Mouse (Mus musculus) liver, embryonic 11.5 days (tissue): ENCODE results near the gene Hsf4. TPM values are rescaled to one million over a fixed set of nuclear protein-coding genes. Genes with fewer than 3 reads are reported as not detected.
A peak's percentile ranks its signal among the peaks of the same experiment; 100 is the strongest.
"Not testable (repeated sequence)": the region's sequence is repeated elsewhere in the genome, so short reads cannot be mapped to it uniquely, and the experiment has no call there.

Experiments
- ATAC-seq: fragments of 200-750 bp; cut with Nextera tagmentation; replicated peaks from 2 replicates; pipeline ENCODE4 v1.8.0; 2017; ENCODE audit warnings: moderate number of reproducible peaks, mild to moderate bottlenecking, moderate TSS enrichment, moderate library complexity; ENCODE audit not compliant: low FRiP score
- DNase-seq: peaks from one replicate; pipeline ENCODE4 v3.0.0-alpha.2; 2017; ENCODE audit warnings: low spot score
- H3K27ac ChIP-seq: fragments of 300-500 bp; sonication (generic); 2 replicates; pipeline ENCODE4 v1.5.1; 2014; ENCODE audit warnings: mild to moderate bottlenecking, low read depth, low read length, control low read depth
- H3K27me3 ChIP-seq: fragments of 300-500 bp; sonication (generic); replicated peaks from 2 replicates; pipeline ENCODE4 v1.6.1; 2014; ENCODE audit warnings: low read length, mixed read lengths; ENCODE audit not compliant: control insufficient read depth, insufficient read depth
- H3K36me3 ChIP-seq: fragments of 300-500 bp; sonication (generic); 2 replicates; pipeline ENCODE4 v1.6.1; 2014; ENCODE audit warnings: mild to moderate bottlenecking, low read length, moderate library complexity, mixed read lengths; ENCODE audit not compliant: control insufficient read depth, insufficient read depth
- H3K4me1 ChIP-seq: fragments of 300-500 bp; sonication (generic); replicated peaks from 2 replicates; pipeline ENCODE4 v1.6.1; 2014; ENCODE audit warnings: low read length, mixed read lengths; ENCODE audit not compliant: control insufficient read depth, insufficient read depth
- H3K4me2 ChIP-seq: fragments of 300-500 bp; sonication (generic); 2 replicates; pipeline ENCODE4 v1.6.1; 2014; ENCODE audit warnings: mild to moderate bottlenecking, control low read depth, moderate library complexity
- H3K4me3 ChIP-seq: fragments of 300-500 bp; sonication (generic); 2 replicates; pipeline ENCODE4 v1.5.1; 2014; ENCODE audit warnings: low read depth, low read length, control low read depth
- H3K9ac ChIP-seq: fragments of 300-500 bp; sonication (generic); 2 replicates; pipeline ENCODE4 v1.6.1; 2014; ENCODE audit warnings: low read depth, low read length, control low read depth
- H3K9me3 ChIP-seq: fragments of 300-500 bp; sonication (generic); 2 replicates; pipeline ENCODE4 v1.6.1; 2016; ENCODE audit warnings: low read length, inconsistent platforms, mixed read lengths; ENCODE audit not compliant: control insufficient read depth
- WGBS: fragments of 180-500 bp; shearing (Covaris S2); extraction: QIAGEN DNeasy Blood & Tissue Kit; methylation state at CpG from one replicate; pipeline ENCODE4 v1.1.7; 2014; 5-methylcytosine and 5-hydroxymethylcytosine counted together
- polyA plus RNA-seq: library from polyadenylated mRNA; unstranded; fragments of >200 nt; fragmentation: Nextera tagmentation; extraction: Ambion mirVana; gene quantifications from 2 replicates; pipeline ENCODE4 v1.2.1, GENCODE M21; 2014

The Hsf4 gene
- polyA plus RNA-seq, 1 experiment from 2014 or later: not detected

GRCm38 (mm10) chr8:105285514-105285913 lies 15.9 kb downstream of the Hsf4 start:
- Histone ChIP-seq H3K27ac (no peak overlapping the region), H3K36me3 (no peaks in the 10 kb centered on the region), H3K9me3 (no peaks in the 10 kb centered on the region), H3K27me3 (peaks cover 35% of the 10 kb centered on the region), H3K4me3 (no peak overlapping the region), H3K4me1 (peaks cover 23% of the 10 kb centered on the region), H3K4me2 (no peak overlapping the region), H3K9ac (no peak overlapping the region)
- no peak for ATAC-seq
- 42% methylated on average over 12 of the region's 12 CpGs for WGBS
- DNase-seq: no peak

GRCm38 (mm10) chr8:105286907-105287306 lies 17.3 kb downstream of the Hsf4 start:
- ATAC-seq: no peak
- H3K4me1 ChIP-seq: peaks cover 26% of the 10 kb centered on the region
- H3K9ac ChIP-seq: no peak overlapping the region
- no peak overlapping the region for H3K4me3 ChIP-seq
- H3K27ac ChIP-seq: no peak overlapping the region
- H3K27me3 ChIP-seq: peaks cover 35% of the 10 kb centered on the region
- WGBS: 85% methylated on average over 4 of the region's 4 CpGs
- no peaks in the 10 kb centered on the region for H3K9me3 ChIP-seq
- no peak for DNase-seq
- no peak overlapping the region for H3K4me2 ChIP-seq
- H3K36me3 ChIP-seq: no peaks in the 10 kb centered on the region

GRCm38 (mm10) chr8:105288231-105288630 lies 18.6 kb downstream of the Hsf4 start:
- ATAC-seq (no peak), DNase-seq (no peak)
- Histone ChIP-seq H3K9me3 (no peaks in the 10 kb centered on the region), H3K9ac (no peak overlapping the region), H3K27me3 (peaks cover 25% of the 10 kb centered on the region), H3K4me3 (no peak overlapping the region), H3K36me3 (no peaks in the 10 kb centered on the region), H3K27ac (no peak overlapping the region), H3K4me1 (peaks cover 20% of the 10 kb centered on the region), H3K4me2 (no peak overlapping the region)
- 87% methylated on average over 5 of the region's 5 CpGs for WGBS

GRCm38 (mm10) chr8:105288958-105289732 lies 19.5 kb downstream of the Hsf4 start:
- Histone ChIP-seq H3K4me2 (peak overlapping the region; percentile 91), H3K36me3 (peaks cover 2% of the 10 kb centered on the region; the same call in 1 of the 2 replicates), H3K27me3 (peaks cover 25% of the 10 kb centered on the region), H3K9me3 (no peaks in the 10 kb centered on the region), H3K4me3 (peak overlapping the region; percentile 52), H3K9ac (peak overlapping the region; percentile 60), H3K4me1 (peaks cover 20% of the 10 kb centered on the region), H3K27ac (peak overlapping the region; percentile 44)
- ATAC-seq: peak; percentile 89
- under 1% methylated on average over 53 of the region's 53 CpGs for WGBS
- DNase-seq: peak; percentile 94

- peak; percentile 24; the same call in 1 of the 2 replicates for ATAC-seq
- DNase-seq: peak; percentile 54
- Histone ChIP-seq H3K27ac (peak within 1 kb of the TSS; percentile 44), H3K4me3 (peak within 1 kb of the TSS; percentile 52), H3K36me3 (peaks cover 2% of the 10 kb centered on the region; the same call in 1 of the 2 replicates), H3K4me1 (peaks cover 20% of the 10 kb centered on the region), H3K9me3 (no peaks in the 10 kb centered on the region), H3K4me2 (peak within 1 kb of the TSS; percentile 91), H3K9ac (peak within 1 kb of the TSS; percentile 60), H3K27me3 (peaks cover 20% of the 10 kb centered on the region)
- 5% methylated on average over 43 of the region's 43 CpGs for WGBS
These were observed 20.3 kb downstream of the Hsf4 start, which contains the start of gene 4931428F04Rik for GRCm38 (mm10) chr8:105289805-105290460. Gene 4931428F04Rik, minus strand, starts transcription at chr8:105289864.

- Histone ChIP-seq H3K36me3 (peaks cover 2% of the 10 kb centered on the region; the same call in 1 of the 2 replicates), H3K9ac (no peak overlapping the region), H3K4me3 (peak overlapping the region; percentile 52), H3K4me2 (peak overlapping the region; percentile 91), H3K4me1 (peaks cover 20% of the 10 kb centered on the region), H3K27ac (no peak overlapping the region), H3K9me3 (no peaks in the 10 kb centered on the region), H3K27me3 (peaks cover 14% of the 10 kb centered on the region)
- peak; percentile 85 for DNase-seq
- ATAC-seq: 0 out of 2 replicates have a peak, but pooled peaks have one; percentile 13
- 16% methylated on average over 31 of the region's 31 CpGs for WGBS
These were observed 21.1 kb downstream of the Hsf4 start for GRCm38 (mm10) chr8:105290554-105291314.

GRCm38 (mm10) chr8:105291364-105291763 lies 21.8 kb downstream of the Hsf4 start:
- not testable (repeated sequence) for H3K4me3 ChIP-seq, DNase-seq, H3K27ac ChIP-seq, ATAC-seq, H3K9ac ChIP-seq, H3K9me3 ChIP-seq, H3K4me2 ChIP-seq, H3K36me3 ChIP-seq
- Histone ChIP-seq H3K4me1 (peaks cover 24% of the 10 kb centered on the region), H3K27me3 (peaks cover 13% of the 10 kb centered on the region)
- 80% methylated on average over 8 of the region's 8 CpGs for WGBS

- H3K9me3 ChIP-seq, H3K4me2 ChIP-seq, H3K9ac ChIP-seq, H3K4me3 ChIP-seq, H3K36me3 ChIP-seq, ATAC-seq, DNase-seq, H3K27ac ChIP-seq: not testable (repeated sequence)
- Histone ChIP-seq H3K27me3 (peaks cover 13% of the 10 kb centered on the region), H3K4me1 (peaks cover 28% of the 10 kb centered on the region)
- 60% methylated on average over 3 of the region's 3 CpGs for WGBS
These were observed 22.2 kb downstream of the Hsf4 start for GRCm38 (mm10) chr8:105291802-105292201.
